Mouse (Mus musculus): ENCODE results near the gene Tmem182.

Gene Tmem182

GRCm38 (mm10) chr1:40856846-40857636 is 51.6 kb downstream of the Tmem182 start:
- in situ Hi-C loops (cut with MboI, MseI) = no loop called here

DNA sequence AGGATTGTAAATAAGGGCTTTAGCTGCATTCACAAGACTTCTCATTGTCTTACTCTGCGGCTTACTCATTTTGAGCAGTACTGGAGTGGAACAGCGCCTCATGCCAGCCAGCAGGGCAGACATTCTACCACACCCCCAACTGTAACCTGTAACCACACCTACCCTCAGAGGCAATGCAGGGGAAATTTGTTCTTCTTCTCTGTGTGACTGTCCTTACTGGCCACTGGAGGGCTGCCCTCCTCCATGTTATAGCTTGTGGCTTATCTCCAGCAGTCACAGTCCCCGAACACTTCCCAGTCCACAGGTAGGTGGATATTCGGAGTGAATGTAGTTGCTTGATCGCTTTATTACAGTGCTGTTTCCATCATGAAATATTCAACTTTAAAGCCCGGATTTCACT is 59.6 kb downstream of the Tmem182 start:
- in situ Hi-C loops (cut with MboI, MseI) = no loop called here

- in situ Hi-C loops (cut with MboI, MseI) = no loop called here
These were observed 61.7 kb downstream of the Tmem182 start for GRCm38 (mm10) chr1:40867106-40867505.

DNA sequence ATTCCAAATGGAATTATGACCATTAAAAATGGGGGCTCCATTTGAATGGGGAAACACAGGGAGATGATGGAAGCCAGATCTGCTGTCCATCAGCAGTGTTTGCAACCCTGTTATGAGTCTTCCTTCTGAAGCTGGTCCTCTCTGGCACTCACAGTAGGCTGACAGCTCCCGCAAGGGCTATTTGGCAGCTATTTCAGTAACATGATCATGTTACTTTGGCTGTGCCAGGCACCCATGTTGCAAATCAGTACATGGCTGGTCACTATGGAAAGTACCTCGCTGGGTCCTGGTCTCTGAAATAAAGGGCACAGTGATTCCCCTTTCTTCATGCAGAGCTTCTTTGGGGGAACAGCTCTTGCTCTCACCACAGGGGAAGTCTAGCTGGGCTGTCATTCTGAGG is 62.2 kb downstream of the Tmem182 start:
- in situ Hi-C loops (cut with MboI, MseI) = no loop called here

- in situ Hi-C loops (cut with MboI, MseI) = no loop called here
These were observed 68.5 kb downstream of the Tmem182 start for GRCm38 (mm10) chr1:40873760-40874455.

DNA sequence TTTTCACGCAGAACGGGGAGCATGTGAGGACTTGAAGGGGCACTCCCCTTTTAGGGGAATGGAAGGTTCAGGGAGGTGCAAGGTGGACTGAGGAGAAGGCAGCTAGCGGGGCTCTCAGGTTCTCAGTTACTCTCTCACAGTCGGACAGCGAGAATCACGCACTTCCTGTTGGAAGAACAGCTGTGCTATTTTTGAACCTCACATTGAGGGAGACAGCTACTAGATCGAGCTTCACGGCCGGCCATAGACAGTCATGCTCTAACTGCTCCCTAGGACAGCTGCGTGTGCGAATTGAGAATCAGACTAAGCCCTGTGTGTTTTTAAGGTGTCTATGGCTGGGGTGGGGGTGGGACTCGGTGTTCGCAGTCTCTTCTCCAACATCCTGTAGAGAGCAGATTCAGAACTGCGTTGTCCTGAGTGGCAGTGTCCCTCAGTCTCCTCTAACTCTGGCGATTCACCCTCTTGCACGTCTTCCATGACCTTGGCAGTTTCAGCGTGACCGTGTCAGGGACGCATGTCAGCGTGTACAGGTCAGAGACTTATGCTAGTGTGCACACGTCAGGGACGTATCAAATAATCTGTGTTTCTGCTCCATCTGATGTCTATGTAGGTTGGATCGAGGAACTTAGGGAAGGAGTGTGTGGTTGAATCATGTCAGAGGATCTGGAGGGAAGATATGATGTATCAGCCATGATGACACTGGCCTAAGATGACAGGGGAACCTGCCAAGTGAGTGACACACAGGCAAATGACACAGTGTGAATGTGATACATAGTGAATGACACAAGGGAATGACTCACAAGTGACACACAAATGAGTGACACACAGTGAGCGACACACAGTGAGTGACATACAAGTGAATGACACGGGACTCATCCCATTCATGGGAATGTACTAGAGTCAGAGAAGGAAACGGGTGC is 69.3 kb downstream of the Tmem182 start:
- in situ Hi-C loops (cut with MboI, MseI) = no loop called here

- in situ Hi-C loops (cut with MboI, MseI) = no loop called here
These were observed 73.7 kb downstream of the Tmem182 start for GRCm38 (mm10) chr1:40879051-40879450.

GRCm38 (mm10) chr1:40879526-40879925 is 74.1 kb downstream of the Tmem182 start:
- in situ Hi-C loops (cut with MboI, MseI) = no loop called here

- in situ Hi-C loops (cut with MboI, MseI) = no loop called here
These were observed 75.1 kb downstream of the Tmem182 start for GRCm38 (mm10) chr1:40880527-40880926.

GRCm38 (mm10) chr1:40883856-40884255 is 78.5 kb downstream of the Tmem182 start:
- in situ Hi-C loops (cut with MboI, MseI) = no loop called here

DNA sequence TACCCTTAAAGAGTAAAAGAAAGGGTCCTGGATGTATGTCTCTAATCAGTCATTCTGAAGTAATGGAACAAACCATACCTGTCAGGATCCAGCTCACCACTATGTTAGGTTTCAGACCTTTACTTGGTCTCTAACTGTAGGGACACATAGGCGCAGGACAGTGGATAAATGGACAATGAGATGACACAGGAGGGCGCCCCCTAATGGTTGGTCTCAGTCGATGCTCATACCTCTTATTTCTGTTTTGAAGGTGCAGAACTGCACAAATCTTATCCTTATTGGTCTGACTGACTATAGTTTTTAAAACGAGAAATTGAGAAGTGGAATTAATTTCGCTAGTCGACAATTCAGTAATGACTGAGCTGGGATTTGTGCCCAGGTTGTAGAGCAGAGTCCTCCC is 79.5 kb downstream of the Tmem182 start:
- in situ Hi-C loops (cut with MboI, MseI) = loop anchor here in 1 of 2 experiments (5.0 kb wide), 1 partner anchor 1842 kb away; no protein-coding TSS in a partner anchor

DNA sequence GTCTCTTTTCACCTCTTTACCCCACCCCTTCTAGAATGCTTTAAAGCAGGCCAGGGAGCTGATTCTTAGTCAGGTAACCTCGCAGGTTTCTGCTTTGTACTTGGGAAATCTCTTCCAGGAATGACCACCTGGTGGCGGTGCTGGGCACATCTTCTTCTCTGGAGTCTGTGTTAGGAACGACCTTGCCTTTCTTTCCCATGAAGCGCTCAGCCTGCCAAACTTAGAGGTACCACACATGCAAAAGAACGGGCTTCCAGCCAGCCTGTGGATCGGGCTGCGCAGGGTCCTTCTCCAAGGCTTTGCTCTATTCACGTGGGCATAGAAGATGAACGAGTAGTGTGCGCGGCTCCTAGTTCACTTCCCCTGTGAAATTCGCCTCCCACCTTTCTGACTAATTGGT is 82.3 kb downstream of the Tmem182 start:
- in situ Hi-C loops (cut with MboI, MseI) = loop anchor here in 1 of 2 experiments (5.0 kb wide), 1 partner anchor 1840 kb away; no protein-coding TSS in a partner anchor

DNA sequence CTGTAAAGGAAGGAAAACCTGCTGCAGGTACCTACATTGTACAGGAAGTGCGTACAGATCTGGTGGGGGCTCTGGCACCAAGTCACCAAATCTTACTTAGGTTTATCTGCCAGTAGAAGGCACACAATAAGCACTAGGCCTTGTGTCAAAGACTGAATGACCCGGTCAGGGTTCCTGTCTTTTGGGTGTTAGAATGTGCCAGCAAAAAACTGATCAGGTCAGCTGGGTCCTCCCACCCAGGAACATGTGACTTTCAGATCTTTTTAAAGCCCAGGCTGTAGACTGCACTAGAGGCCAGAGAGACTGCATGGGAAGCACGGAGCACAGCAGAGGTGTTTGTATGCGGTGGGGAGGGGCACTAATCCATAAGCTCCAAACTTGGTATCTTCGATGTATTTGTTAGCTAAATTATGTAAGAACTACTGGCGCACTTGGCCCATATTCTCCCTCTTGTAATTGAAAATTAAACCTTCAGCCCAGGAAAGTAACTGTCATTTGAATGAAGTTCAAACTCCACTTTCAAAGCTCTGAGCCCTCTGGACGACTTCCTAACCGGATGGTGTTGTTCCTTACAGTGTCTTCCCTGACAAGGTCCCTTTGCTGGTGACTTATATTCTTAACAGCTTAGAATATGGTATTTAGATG is 83.1 kb downstream of the Tmem182 start:
- in situ Hi-C loops (cut with MboI, MseI) = loop anchor here in 1 of 2 experiments (5.0 kb wide), 1 partner anchor 1839 kb away; no protein-coding TSS in a partner anchor

DNA sequence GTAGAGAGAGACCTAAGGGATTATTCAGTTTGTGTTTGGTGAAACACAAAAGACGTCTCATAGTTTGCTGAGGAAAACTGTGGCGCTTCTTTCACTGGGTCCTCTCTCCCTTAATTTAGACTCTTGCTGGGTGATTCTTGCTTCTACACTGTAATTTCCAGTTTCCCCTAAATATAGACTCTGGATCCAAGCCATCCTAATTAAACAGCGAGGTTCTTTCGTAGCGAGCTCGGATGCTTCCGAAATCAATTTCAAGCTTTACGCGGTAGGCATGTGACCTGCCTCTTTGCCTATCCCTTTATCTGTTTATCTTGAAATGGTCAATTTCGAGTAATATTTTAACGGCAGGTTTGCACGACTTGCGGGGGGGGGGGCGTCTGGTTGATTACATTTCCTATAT is 84.2 kb downstream of the Tmem182 start:
- in situ Hi-C loops (cut with MboI, MseI) = loop anchor here in 1 of 2 experiments (5.0 kb wide), 1 partner anchor 1838 kb away; no protein-coding TSS in a partner anchor

DNA sequence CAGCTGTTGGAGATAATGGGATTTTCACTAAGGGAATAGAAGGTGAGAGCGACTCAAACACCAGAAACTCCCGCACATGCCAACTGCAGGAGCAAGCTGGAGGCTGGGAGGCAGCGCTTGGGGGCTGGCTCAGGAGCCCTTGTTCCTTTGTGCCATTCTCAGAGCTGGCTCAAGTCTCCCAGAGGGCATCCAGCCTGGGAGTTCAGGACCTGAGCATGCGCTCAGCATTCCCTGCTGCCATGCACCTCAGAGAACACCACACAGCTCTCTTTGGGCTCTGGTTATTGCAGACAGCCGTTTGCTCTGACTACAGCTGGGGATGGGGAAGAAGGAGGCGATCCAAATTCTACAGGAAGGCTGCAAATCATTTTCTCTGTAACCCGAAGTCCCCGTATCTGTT is 84.8 kb downstream of the Tmem182 start:
- in situ Hi-C loops (cut with MboI, MseI) = no loop called here

- in situ Hi-C loops (cut with MboI, MseI) = no loop called here
These were observed 98.3 kb downstream of the Tmem182 start for GRCm38 (mm10) chr1:40903712-40904111.

Data from T-helper 17 cell (primary cell).